Mouse (Mus musculus) macrophage (primary cell): ENCODE results near the gene Cyth4. TPM values are rescaled to one million over a fixed set of nuclear protein-coding genes. Genes with fewer than 3 reads are reported as not detected.

Experiments used
- H3K27ac ChIP-seq: fragments of 350-480 bp; formaldehyde crosslinking; 2 replicates; pipeline ENCODE4 v1.9.0; 2021
- H3K36me3 ChIP-seq: fragments of 350-480 bp; formaldehyde crosslinking; 2 replicates; pipeline ENCODE4 v1.9.0; 2021; ENCODE audit errors: inconsistent target
- H3K4me3 ChIP-seq: fragments of 350-480 bp; formaldehyde crosslinking; 2 replicates; pipeline ENCODE4 v1.9.0; 2021; ENCODE audit errors: inconsistent target
- H3K79me2 ChIP-seq: fragments of 350-480 bp; formaldehyde crosslinking; 2 replicates; pipeline ENCODE4 v1.9.0; 2021; ENCODE audit errors: inconsistent target
- WGBS: methylation state at CpG from one replicate; pipeline ENCODE4 v1.1.7; 2026; ENCODE audit warnings: inconsistent platforms; ENCODE audit not compliant: missing documents; 5-methylcytosine and 5-hydroxymethylcytosine counted together
- polyA plus RNA-seq: library from polyadenylated mRNA; stranded (reverse); fragments of 250-400 nt; gene quantifications from 3 replicates; pipeline ENCODE4 v1.2.4, GENCODE M21; 2018; ENCODE audit warnings: inconsistent platforms

Cyth4 gene
- polyA plus RNA-seq, 1 experiment from 2014 or later: 240 TPM

DNA sequence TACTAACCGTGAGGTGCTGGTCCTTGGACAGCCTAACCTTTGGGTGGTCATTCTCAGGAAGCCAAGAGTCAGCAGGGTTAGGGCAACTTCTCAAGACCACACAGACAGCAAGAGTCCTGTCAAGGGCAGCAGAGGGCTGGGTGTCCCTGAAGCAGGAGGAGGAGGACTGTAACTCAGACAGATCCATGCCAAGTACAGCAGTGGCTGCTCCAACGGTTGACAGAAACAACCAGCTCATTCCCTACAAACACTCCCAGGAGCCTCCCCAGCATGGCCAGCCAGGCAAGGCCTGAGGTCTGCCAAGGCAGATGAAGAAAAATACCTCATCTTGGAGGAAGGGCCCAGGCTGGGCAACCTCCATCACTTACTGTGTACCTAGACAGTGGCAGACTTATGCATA is 20.1 kb downstream of the Cyth4 start:
- peaks cover 8% of the 10 kb centered on the region; the same call in 1 of the 2 replicates for H3K79me2 ChIP-seq
- H3K4me3 ChIP-seq: no peak overlapping the region
- 88% methylated on average over 2 of the region's 2 CpGs for WGBS
- peaks cover 91% of the 10 kb centered on the region for H3K36me3 ChIP-seq
- H3K27ac ChIP-seq: no peak overlapping the region

DNA sequence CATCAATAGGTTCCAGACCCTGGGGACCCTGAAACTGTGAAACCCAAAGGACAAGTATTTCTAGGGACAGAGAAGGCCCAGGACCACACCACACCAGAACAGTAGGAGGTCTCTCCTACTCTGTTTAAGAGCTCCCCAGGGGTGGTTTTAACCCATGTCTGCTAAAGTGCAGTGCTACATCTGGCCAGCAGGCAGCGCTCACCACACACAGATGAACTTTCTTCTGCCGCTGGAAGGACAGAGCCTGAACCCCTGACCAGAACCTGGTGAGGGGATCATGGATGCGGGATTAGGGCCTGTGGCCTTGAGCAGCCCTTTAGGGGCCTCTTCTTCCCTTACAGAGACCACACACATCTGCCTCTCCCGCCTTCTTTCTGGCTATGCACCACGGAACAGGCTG is 26.6 kb downstream of the Cyth4 start:
- H3K79me2 ChIP-seq: no peaks in the 10 kb centered on the region
- H3K27ac ChIP-seq: no peak overlapping the region
- 28% methylated on average over 5 of the region's 5 CpGs for WGBS
- H3K4me3 ChIP-seq: no peak overlapping the region
- peaks cover 27% of the 10 kb centered on the region for H3K36me3 ChIP-seq

DNA sequence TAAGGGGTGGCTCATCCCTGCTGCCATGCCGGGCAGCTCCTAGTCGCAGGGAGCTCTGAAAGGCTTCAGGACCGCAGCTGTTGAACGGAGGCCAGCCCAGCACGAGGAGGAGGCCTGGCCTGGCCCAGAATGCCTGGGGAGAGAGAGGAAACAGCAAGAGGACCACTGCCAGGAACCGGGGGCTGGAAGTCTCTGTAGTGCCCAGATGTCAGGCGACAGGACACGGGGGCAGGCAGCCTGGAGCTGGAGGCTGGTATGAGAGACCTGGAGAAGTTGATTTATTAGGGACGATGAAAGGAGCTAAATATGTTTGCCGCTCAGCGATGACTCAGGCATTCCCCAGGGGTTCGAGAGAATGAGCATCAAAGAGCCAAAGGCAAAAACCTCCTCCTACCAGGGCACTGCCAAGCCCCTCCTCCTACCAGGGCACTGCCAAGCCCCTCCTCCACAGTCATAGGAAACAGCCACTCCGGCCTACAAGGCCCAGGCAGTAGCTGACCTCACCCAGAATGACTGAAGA is 27.6 kb downstream of the Cyth4 start:
- Histone ChIP-seq H3K4me3 (no peak overlapping the region), H3K27ac (no peak overlapping the region), H3K79me2 (no peaks in the 10 kb centered on the region), H3K36me3 (peaks cover 16% of the 10 kb centered on the region)
- 23% methylated on average over 12 of the region's 13 CpGs for WGBS

DNA sequence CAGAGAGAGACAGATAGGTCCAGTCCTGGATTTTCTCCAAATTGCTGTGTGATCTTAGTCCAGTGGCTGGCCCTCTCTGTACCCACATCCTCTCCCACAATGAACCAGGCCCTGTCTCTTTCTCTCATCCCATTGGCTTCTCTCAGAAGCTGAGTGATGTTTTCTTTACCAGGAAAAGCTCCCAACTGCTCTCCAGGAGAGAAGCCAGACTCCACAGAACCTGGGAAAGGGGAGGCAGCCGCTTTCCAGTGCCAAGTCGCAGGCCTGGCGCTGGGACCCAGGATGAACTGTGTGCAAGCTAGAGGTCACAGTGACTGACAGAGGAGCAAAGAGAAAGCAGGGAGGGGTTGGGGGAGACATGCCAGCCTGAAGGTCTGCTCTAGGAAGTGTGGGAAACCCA is 28.1 kb downstream of the Cyth4 start:
- Histone ChIP-seq H3K36me3 (peaks cover 12% of the 10 kb centered on the region), H3K27ac (no peak overlapping the region)
- 88% methylated on average over 3 of the region's 3 CpGs for WGBS

DNA sequence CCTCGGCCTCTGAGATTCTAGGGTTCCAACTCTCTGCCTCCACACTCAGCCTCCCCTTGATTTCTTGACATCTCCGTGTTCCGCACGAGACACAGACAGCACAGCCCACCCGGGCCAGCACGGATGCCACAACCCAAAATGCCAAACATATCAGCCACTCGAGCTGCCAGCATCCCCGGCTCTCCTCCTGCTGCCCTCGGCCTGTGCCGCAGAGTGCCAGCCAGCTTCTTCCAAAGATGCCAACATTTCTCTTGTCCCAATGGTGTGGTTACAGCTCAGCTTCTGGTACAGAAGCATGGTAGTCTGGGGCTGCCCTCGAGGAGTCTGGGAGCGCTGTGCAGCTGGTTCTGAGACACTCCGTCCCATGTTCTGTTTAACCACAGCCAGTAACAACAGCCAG is 29.4 kb downstream of the Cyth4 start:
- WGBS: 85% methylated on average over 13 of the region's 13 CpGs
- Histone ChIP-seq H3K36me3 (0 out of 2 replicates have a peak, but pooled peaks cover 2% of the 10 kb centered on the region), H3K4me3 (no peak overlapping the region), H3K79me2 (no peaks in the 10 kb centered on the region), H3K27ac (no peak overlapping the region)

More for the DNA sequence above, 28.1 kb downstream of the Cyth4 start:
- Histone ChIP-seq H3K79me2 (no peaks in the 10 kb centered on the region), H3K4me3 (no peak overlapping the region)

DNA sequence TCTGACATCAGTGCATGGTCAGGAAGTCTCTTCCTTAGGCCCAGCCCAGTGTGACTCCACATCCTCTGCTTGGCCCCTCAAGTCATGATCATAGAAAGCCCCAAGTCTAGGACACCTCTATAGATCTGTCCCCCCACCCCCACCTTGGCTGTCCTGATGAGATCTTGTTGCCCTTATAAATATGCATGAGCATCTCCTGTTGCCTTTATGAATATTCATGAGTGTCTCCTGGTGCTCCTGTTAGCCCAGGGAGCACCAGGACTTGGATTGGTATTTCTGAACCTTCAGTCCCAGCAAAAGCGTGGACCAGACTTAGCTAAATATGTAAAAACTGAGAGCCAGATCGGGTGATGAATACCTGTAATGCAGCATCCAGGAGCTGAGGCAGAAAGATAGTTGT is 35.5 kb downstream of the Cyth4 start:
- Histone ChIP-seq H3K79me2 (no peaks in the 10 kb centered on the region), H3K4me3 (no peak overlapping the region), H3K27ac (no peak overlapping the region), H3K36me3 (no peaks in the 10 kb centered on the region)
- WGBS: 71% methylated on average over 2 of the region's 2 CpGs

DNA sequence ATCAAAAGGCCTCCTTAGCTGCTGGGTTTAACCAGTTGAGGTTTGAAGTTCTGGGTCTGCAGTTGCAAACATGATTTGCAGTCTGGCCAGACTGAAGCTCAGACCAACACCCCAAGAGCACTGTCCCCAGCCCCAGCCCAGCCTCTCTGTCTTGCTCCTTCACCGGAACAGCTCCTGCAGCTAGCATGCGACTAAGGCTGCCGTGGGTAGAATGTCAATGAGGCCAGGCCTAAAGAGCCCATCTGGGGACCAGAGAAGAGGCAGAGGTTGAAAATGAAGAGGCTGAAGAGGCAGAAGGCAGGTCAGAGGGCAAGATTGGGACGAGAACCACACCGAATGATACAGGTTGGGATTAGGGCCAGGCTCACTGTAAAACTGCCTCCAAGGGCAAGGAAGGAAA is 36.6 kb downstream of the Cyth4 start:
- 94% methylated on average over 5 of the region's 5 CpGs for WGBS
- Histone ChIP-seq H3K79me2 (no peaks in the 10 kb centered on the region), H3K36me3 (no peaks in the 10 kb centered on the region), H3K4me3 (no peak overlapping the region), H3K27ac (no peak overlapping the region)

DNA sequence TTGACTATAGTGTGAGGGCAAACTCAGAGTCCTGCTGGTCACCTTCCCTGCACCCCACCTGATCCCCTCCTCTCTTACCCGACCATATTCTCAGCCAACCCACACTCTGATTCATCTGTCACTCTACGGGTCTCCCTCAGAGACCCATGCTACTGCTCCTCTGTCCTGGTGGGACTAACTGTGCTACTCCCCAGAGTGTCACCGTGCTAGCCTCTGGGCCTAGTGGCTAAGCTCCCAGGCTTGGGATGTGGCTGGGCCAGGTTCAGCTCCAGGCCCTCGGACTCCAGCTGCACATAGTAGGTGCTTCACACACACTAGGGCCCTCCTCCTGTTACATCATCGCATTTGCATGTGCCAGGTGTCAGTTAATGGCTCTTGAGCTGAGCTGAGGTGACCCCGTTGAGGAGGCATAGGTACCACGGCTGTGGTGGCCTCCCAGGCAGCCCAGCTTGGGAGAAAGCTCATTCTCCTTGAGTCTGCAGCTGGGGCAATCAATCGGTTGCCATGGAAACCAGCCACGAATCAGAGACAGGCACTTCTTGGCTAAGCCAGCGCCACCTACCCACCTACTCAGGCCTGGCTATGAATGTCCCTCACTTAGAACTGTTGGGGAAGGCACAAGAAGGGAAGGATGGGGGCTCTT is 37.4 kb downstream of the Cyth4 start:
- Histone ChIP-seq H3K27ac (no peak overlapping the region), H3K4me3 (no peak overlapping the region), H3K36me3 (no peaks in the 10 kb centered on the region), H3K79me2 (no peaks in the 10 kb centered on the region)
- WGBS: 65% methylated on average over 10 of the region's 10 CpGs

DNA sequence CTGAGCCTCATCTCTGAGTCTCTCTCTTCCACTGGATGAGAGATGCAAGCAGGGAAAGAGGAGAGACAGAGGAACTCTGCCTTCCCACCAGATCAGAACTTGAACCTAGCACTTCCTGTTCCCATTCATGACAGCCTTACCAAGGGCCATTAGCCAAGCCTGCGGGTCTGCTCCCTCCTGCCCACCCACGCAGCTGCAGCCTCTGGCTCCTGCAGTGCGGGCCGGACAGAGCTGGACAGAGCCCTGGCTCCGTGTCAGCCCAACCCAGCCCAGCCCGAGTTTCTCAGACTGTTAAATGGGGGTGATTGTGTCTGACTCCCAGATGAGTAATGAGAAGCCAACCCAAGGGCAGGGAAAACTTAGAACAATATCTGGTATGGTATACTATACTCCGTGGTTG is 38.4 kb downstream of the Cyth4 start:
- H3K4me3 ChIP-seq: no peak overlapping the region
- no peaks in the 10 kb centered on the region for H3K36me3 ChIP-seq
- WGBS: 78% methylated on average over 7 of the region's 7 CpGs
- H3K79me2 ChIP-seq: no peaks in the 10 kb centered on the region
- no peak overlapping the region for H3K27ac ChIP-seq

DNA sequence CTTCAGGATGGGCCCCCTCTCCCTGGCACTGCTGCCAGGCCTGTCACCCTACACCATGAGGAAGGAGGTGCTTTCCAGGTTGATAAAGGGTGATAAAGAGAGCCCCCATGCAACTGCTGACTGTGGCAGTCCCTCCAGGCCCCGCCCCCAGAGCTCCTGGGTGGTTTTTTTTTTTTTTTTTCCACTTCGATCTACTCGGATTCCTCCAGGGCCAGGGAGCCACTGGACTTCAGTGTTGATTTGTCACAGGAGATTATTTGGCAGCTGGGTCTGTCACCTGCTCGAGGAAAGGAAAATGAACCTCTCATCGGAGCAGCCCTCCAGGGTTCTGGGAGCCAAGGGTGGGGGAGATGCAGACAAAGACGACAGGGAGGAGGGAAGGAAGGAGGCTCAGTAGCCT is 46.8 kb downstream of the Cyth4 start:
- H3K27ac ChIP-seq: no peak overlapping the region
- WGBS: 37% methylated on average over 6 of the region's 6 CpGs
- H3K79me2 ChIP-seq: no peaks in the 10 kb centered on the region
- H3K36me3 ChIP-seq: no peaks in the 10 kb centered on the region
- no peak overlapping the region for H3K4me3 ChIP-seq

DNA sequence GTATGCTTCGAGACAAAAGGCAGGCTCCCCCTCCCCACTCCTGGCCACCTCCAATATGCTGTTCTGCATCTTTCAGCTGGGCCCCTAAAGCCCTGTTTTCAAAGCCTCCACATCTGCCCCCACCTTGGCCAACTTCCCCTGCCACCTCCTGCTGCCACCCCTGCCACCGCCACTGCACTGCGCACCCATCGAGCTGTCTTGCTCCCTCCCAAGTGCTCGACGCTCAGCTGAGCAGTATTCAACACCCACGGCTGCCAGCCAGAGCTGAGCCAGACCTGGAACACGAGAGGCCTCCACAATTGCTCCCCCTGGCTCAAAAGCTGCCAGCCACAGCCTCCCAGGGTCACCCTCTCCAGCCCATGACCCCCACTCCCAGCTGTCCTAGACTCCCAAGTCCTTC is 47.8 kb downstream of the Cyth4 start:
- Histone ChIP-seq H3K79me2 (no peaks in the 10 kb centered on the region), H3K4me3 (no peak overlapping the region), H3K36me3 (no peaks in the 10 kb centered on the region), H3K27ac (no peak overlapping the region)
- 39% methylated on average over 7 of the region's 8 CpGs for WGBS

DNA sequence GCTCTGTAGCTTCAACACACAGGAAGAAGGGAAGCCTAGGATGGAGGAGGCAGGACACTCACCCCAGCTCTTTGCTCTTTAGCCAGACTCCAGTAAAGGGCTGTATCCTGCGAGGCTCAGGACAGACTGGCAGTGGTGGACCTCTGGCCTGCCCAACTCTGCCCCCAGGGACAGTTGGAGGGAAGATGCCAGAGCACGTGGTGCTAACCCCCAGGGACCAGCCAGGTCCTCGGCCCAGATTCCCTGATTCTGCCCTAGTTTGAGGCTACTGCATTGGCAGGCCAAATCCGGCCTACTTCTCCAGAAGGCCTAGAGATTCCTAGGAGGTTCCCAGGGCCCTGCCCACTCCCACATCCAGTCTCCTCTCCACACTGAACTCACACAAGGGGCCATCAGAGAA is 50.9 kb downstream of the Cyth4 start:
- 84% methylated on average over 4 of the region's 4 CpGs for WGBS
- no peaks in the 10 kb centered on the region for H3K79me2 ChIP-seq
- H3K4me3 ChIP-seq: no peak overlapping the region
- no peak overlapping the region for H3K27ac ChIP-seq
- no peaks in the 10 kb centered on the region for H3K36me3 ChIP-seq

DNA sequence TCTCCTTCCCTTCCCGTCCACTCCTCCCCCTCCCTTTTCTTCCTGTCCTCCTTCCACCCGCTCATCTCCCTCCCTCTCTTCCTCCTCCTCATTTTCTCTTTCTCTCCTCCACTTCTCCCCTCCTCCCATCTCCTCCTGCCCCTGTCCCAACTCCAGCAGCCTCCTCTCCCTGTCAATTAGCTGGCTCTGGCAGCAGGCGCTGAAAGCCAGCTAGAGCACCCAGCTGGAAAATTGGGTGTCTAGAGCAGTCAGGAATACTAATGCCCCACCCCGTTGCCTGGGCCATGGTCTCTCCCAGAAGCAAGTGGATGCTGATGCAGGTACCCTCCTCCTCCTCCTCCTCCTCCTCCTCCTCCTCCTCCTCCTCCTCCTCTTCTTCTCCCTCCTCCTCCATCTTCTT is 54.3 kb downstream of the Cyth4 start:
- Histone ChIP-seq H3K4me3 (no peak overlapping the region), H3K27ac (no peak overlapping the region), H3K79me2 (no peaks in the 10 kb centered on the region), H3K36me3 (no peaks in the 10 kb centered on the region)
- 54% methylated on average over 4 of the region's 4 CpGs for WGBS

DNA sequence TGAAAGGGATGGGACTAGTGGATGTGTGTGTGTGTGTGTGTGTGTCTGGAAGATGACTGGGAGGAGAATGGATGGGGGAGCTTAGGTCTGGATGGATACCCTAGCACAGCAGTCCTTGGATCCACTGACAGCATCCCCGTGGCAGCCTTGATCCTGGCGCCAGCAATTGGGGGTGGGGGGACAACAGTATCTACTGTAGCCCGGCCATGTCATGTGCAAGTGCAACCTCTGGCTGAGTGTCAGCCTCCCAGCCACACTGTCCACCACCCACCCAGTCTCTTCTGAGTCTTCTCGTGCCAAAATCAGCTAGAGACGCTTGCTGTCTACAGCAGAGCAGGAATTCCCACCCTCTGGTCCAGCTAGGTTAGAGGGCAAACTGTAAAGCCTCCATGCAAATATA is 67.4 kb downstream of the Cyth4 start:
- no peak overlapping the region for H3K27ac ChIP-seq
- H3K36me3 ChIP-seq: no peaks in the 10 kb centered on the region
- WGBS: 95% methylated on average over 5 of the region's 5 CpGs
- no peak overlapping the region for H3K4me3 ChIP-seq
- H3K79me2 ChIP-seq: no peaks in the 10 kb centered on the region

DNA sequence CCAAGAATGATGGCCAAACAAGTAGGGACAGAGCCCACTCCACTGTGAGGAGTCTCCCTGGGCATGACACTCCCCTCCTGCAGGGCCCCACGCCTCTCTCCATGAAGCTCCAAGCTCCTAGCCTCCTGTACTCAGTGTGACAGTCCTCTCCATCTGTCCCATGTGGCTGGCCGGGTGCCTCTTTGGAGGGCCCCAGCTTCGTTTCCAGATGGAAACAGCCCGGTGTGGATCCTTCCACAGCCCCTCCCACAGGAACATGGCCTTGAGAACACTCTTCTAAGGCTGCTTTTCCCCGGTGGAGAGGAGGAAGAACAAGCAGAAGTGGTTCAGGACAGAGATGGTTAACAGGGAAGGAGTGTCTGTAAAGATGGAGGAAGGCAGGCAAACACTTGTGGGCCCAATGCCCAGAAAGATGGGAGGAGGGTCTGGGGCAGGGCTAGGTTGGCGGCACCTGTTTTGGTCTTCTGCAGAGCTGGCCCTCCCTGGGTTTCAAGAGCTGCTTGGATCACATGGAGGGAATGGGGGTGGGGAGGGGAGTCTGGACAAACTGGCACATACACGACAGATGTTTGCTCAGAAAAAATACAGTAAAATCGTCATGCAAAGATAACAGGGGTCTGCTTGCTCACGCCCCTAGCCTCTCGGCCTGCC is 72.5 kb downstream of the Cyth4 start:
- no peak overlapping the region for H3K4me3 ChIP-seq
- no peaks in the 10 kb centered on the region for H3K36me3 ChIP-seq
- H3K79me2 ChIP-seq: no peaks in the 10 kb centered on the region
- no peak overlapping the region for H3K27ac ChIP-seq
- WGBS: 54% methylated on average over 10 of the region's 10 CpGs
